Mouse (Mus musculus): ENCODE measurements at regions not wholly inside any gene's neighbourhood (a gene's known extent, or its start where the extent isn't known, plus 50 kb on each side); places are given as distances from the start of the nearest gene placed in this dataset.

DNA sequence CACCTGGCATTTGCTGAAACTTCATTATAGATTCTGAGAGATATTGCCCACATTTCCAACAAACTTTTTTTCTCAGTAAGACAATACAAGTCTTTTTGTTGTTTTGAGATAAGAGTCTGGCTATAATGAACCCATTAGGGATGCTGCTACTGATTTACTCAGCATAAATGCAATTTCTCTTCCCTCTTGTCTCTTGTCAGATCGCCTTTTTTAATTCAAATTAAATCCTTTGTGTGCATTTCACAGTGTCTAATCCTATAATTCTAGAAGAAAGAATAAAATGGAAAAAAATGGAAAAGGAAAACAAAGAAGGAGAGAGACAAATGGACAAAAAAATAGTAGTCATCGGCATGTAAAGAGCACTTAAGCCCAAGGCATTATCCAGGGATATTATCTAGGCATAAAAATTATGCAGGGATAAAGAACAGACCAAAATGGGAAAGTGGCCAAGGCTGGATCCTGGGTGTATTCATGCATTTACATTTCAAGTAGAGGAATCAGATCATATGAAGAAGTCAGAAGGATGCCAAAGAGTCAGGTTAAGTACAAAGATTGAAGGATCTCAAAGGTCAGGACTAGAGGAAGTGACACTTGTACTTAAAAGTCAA lies 1033.4 kb downstream of the Grm8 start:
- WGBS, result 35% methylated on average over 2 of the region's 2 CpGs
- Histone ChIP-seq H3K4me1 (no peaks in the 10 kb centered on the region), H3K36me3 (no peaks in the 10 kb centered on the region), H3K27ac (replicated peaks) (no peak overlapping the region), H3K9ac (replicated peaks) (no peak overlapping the region), H3K4me2 (replicated peaks) (no peak overlapping the region), H3K27me3 (no peaks in the 10 kb centered on the region), H3K9me3 (no peaks in the 10 kb centered on the region), H3K4me3 (no peak overlapping the region)
- peak; percentile 59; the same call in 1 of the 2 replicates for ATAC-seq (ENCODE audit: low FRiP score, low read depth)

Measured in midbrain, embryonic 12.5 days (tissue).